Mouse (Mus musculus) midbrain, postnatal 0 days (tissue): ENCODE measurements around the gene Rassf5. TPM values are rescaled to one million over a fixed set of nuclear protein-coding genes. Genes with fewer than 3 reads are reported as not detected.

Experiments used
- ATAC-seq: fragments of 200-750 bp; cut with Nextera tagmentation; 2 replicates; pipeline ENCODE4 v1.8.0; 2017; ENCODE audit warnings: moderate number of reproducible peaks, mild to moderate bottlenecking, moderate TSS enrichment, moderate library complexity; ENCODE audit not compliant: low FRiP score
- DNase-seq: peaks from one replicate; pipeline ENCODE4 v3.0.0-alpha.2; 2015; ENCODE audit warnings: low spot score
- H3K27ac ChIP-seq: fragments of 300-500 bp; sonication (generic); 2 replicates; pipeline ENCODE4 v1.5.1; 2014; ENCODE audit warnings: low read depth, mild to moderate bottlenecking, low read length, mixed read lengths
- H3K27me3 ChIP-seq: fragments of 300-500 bp; sonication (generic); 2 replicates; pipeline ENCODE4 v1.6.1; 2014; ENCODE audit warnings: low read length, control low read depth, mixed read lengths; ENCODE audit not compliant: insufficient read depth
- H3K36me3 ChIP-seq: fragments of 300-500 bp; sonication (generic); 2 replicates; pipeline ENCODE4 v1.6.1; 2014; ENCODE audit warnings: low read length, control low read depth, mixed read lengths; ENCODE audit not compliant: insufficient read depth
- H3K4me1 ChIP-seq: fragments of 300-500 bp; sonication (generic); 2 replicates; pipeline ENCODE4 v1.6.1; 2014; ENCODE audit warnings: mild to moderate bottlenecking, control low read depth, antibody characterized with exemption, low read length, mixed read lengths; ENCODE audit not compliant: insufficient read depth
- H3K4me2 ChIP-seq: fragments of 300-500 bp; sonication (generic); 2 replicates; pipeline ENCODE4 v1.6.1; 2014; ENCODE audit warnings: low read depth, mild to moderate bottlenecking, low read length, mixed read lengths; ENCODE audit not compliant: poor library complexity, severe bottlenecking
- H3K4me3 ChIP-seq: fragments of 300-500 bp; sonication (generic); 2 replicates; pipeline ENCODE4 v1.5.1; 2014; ENCODE audit warnings: low read depth, mild to moderate bottlenecking, low read length, moderate library complexity
- H3K9ac ChIP-seq: fragments of 300-500 bp; sonication (generic); replicated peaks from 2 replicates; pipeline ENCODE4 v1.6.1; 2014; ENCODE audit warnings: mild to moderate bottlenecking, low read length, moderate library complexity, mixed read lengths; ENCODE audit not compliant: poor library complexity, severe bottlenecking
- H3K9me3 ChIP-seq: fragments of 300-500 bp; sonication (generic); 2 replicates; pipeline ENCODE4 v1.6.1; 2016; ENCODE audit warnings: low read length, control low read depth
- CTCF ChIP-seq: IDR thresholded peaks from 2 replicates; pipeline ENCODE4 v1.5.1; 2016; ENCODE audit warnings: antibody characterized with exemption, mild to moderate bottlenecking
- WGBS: fragments of 180-500 bp; shearing (Covaris S2); extraction: QIAGEN DNeasy Blood & Tissue Kit; methylation state at CpG from one replicate; pipeline ENCODE4 v1.1.7; 2014; 5-methylcytosine and 5-hydroxymethylcytosine counted together
- polyA plus RNA-seq: library from polyadenylated mRNA; unstranded; fragments of >200 nt; fragmentation: Nextera tagmentation; extraction: Ambion mirVana; gene quantifications from 2 replicates; pipeline ENCODE4 v1.2.1, GENCODE M21; 2015
- total RNA-seq: library from RNA; depleted of rRNA; stranded (reverse); fragments of >200 nt; gene quantifications from 2 replicates; pipeline ENCODE4 v1.2.3, GENCODE M21; 2014

The Rassf5 gene
- total and polyA plus RNA-seq, 2 experiments from 2014 or later, result 4.9 to 9.0 TPM

- no peaks in the 10 kb centered on the region for H3K4me1 ChIP-seq
- WGBS, result 60% methylated on average over 8 of the region's 8 CpGs
- ATAC-seq (no peak), DNase-seq (no peak)
- no peaks in the 10 kb centered on the region for H3K36me3 ChIP-seq
- H3K4me3 ChIP-seq, result no peak overlapping the region
- peak overlapping the region; percentile 18; the same call in 1 of the 2 replicates for H3K4me2 ChIP-seq
- no peaks in the 10 kb centered on the region for H3K9me3 ChIP-seq
- H3K9ac ChIP-seq, result no peak overlapping the region
- no peak for TF ChIP-seq CTCF
- no peaks in the 10 kb centered on the region for H3K27me3 ChIP-seq
- no peak overlapping the region for H3K27ac ChIP-seq
Observed at GRCm38 (mm10) chr1:131278606-131279455, 33.8 kb upstream of the Rassf5 start.

GRCm38 (mm10) chr1:131276831-131277230 is 31.8 kb upstream of the Rassf5 start:
- Histone ChIP-seq H3K36me3 (no peaks in the 10 kb centered on the region), H3K27ac (no peak overlapping the region), H3K4me3 (no peak overlapping the region), H3K4me2 (no peak overlapping the region), H3K9ac (no peak overlapping the region), H3K9me3 (no peaks in the 10 kb centered on the region), H3K4me1 (no peaks in the 10 kb centered on the region), H3K27me3 (no peaks in the 10 kb centered on the region)
- DNase-seq (no peak), ATAC-seq (no peak)
- no peak for TF ChIP-seq CTCF

GRCm38 (mm10) chr1:131275577-131275976 is 30.5 kb upstream of the Rassf5 start:
- H3K36me3 ChIP-seq, result no peaks in the 10 kb centered on the region
- H3K4me3 ChIP-seq, result no peak overlapping the region
- ATAC-seq, result no peak
- DNase-seq, result no peak
- H3K27me3 ChIP-seq, result no peaks in the 10 kb centered on the region
- WGBS, result 85% methylated on average over 14 of the region's 14 CpGs
- TF ChIP-seq CTCF, result no peak
- no peaks in the 10 kb centered on the region for H3K4me1 ChIP-seq
- no peaks in the 10 kb centered on the region for H3K9me3 ChIP-seq
- no peak overlapping the region for H3K9ac ChIP-seq
- no peak overlapping the region for H3K27ac ChIP-seq
- H3K4me2 ChIP-seq, result no peak overlapping the region

- H3K4me3 ChIP-seq, result no peak overlapping the region
- H3K36me3 ChIP-seq, result no peaks in the 10 kb centered on the region
- 51% methylated on average over 22 of the region's 22 CpGs for WGBS
- no peak overlapping the region for H3K9ac ChIP-seq
- no peaks in the 10 kb centered on the region for H3K9me3 ChIP-seq
- no peak for ATAC-seq
- H3K27me3 ChIP-seq, result no peaks in the 10 kb centered on the region
- peak; percentile 39 for TF ChIP-seq CTCF
- H3K27ac ChIP-seq, result no peak overlapping the region
- H3K4me2 ChIP-seq, result no peak overlapping the region
- no peaks in the 10 kb centered on the region for H3K4me1 ChIP-seq
- no peak for DNase-seq
Observed at GRCm38 (mm10) chr1:131274725-131275539, 29.9 kb upstream of the Rassf5 start.

GRCm38 (mm10) chr1:131269797-131270578 is 24.9 kb upstream of the Rassf5 start:
- no peaks in the 10 kb centered on the region for H3K9me3 ChIP-seq
- H3K27me3 ChIP-seq, result no peaks in the 10 kb centered on the region
- no peak overlapping the region for H3K9ac ChIP-seq
- ATAC-seq, result peak; percentile 36
- peak overlapping the region; percentile 28; the same call in 1 of the 2 replicates for H3K4me2 ChIP-seq
- no peaks in the 10 kb centered on the region for H3K36me3 ChIP-seq
- 31% methylated on average over 22 of the region's 22 CpGs for WGBS
- peak; percentile 82 for DNase-seq
- no peak overlapping the region for H3K27ac ChIP-seq
- peak; percentile 96 for TF ChIP-seq CTCF
- no peaks in the 10 kb centered on the region for H3K4me1 ChIP-seq
- no peak overlapping the region for H3K4me3 ChIP-seq
